Mouse (Mus musculus) stomach, postnatal 0 days (tissue): ENCODE data around the gene Amn.

Source experiments
- CTCF ChIP-seq: IDR thresholded peaks from 2 replicates; pipeline ENCODE4 v1.5.1; 2016; ENCODE audit warnings: antibody characterized with exemption, low read depth, mild to moderate bottlenecking, moderate library complexity
- EP300 ChIP-seq: optimal IDR thresholded peaks from 2 replicates; pipeline ENCODE3; 2016; ENCODE audit warnings: antibody characterized with exemption

- TF ChIP-seq CTCF (no peak), EP300 (no peak)
These were observed 4.4 kb downstream of the Amn start for GRCm38 (mm10) chr12:111275150-111275841.
